Mouse (Mus musculus): ENCODE measurements around the gene Slc35f6. TPM values are rescaled to one million over a fixed set of nuclear protein-coding genes. Genes with fewer than 3 reads are reported as not detected.

Slc35f6 gene
- polyA plus RNA-seq, 1 experiment from 2014 or later = 28.7 TPM

GRCm38 (mm10) chr5:30655042-30655441 lies 7.3 kb downstream of the Slc35f6 start:
- DNase-seq (ENCODE audit: low spot score) = no peak

GRCm38 (mm10) chr5:30655526-30656195 lies 7.9 kb downstream of the Slc35f6 start:
- H3K4me1 ChIP-seq (ENCODE audit: control insufficient read depth, insufficient read depth, low read length) = no peaks in the 10 kb centered on the region
- no peak overlapping the region for H3K4me3 ChIP-seq (ENCODE audit: low read depth, low read length)
- H3K9me3 ChIP-seq (ENCODE audit: control insufficient read depth, low read length) = no peaks in the 10 kb centered on the region
- WGBS = 93% methylated on average over 6 of the region's 6 CpGs
- H3K27ac ChIP-seq (ENCODE audit: low read depth, low read length) = no peak overlapping the region
- H3K4me2 ChIP-seq (ENCODE audit: low read depth) = no peak overlapping the region
- peaks cover 4% of the 10 kb centered on the region for H3K36me3 ChIP-seq (ENCODE audit: control insufficient read depth, insufficient read depth, low read length)
- ATAC-seq (ENCODE audit: insufficient read depth, low FRiP score, low TSS enrichment) (no peak), DNase-seq (ENCODE audit: low spot score) (no peak)
- H3K9ac ChIP-seq (ENCODE audit: low read length) = no peak overlapping the region
- H3K27me3 ChIP-seq (ENCODE audit: control insufficient read depth, insufficient read depth, low read length) = no peaks in the 10 kb centered on the region

More at GRCm38 (mm10) chr5:30655042-30655441, 7.3 kb downstream of the Slc35f6 start:
- H3K9ac ChIP-seq (ENCODE audit: low read length) = no peak overlapping the region
- H3K9me3 ChIP-seq (ENCODE audit: control insufficient read depth, low read length) = no peaks in the 10 kb centered on the region
- no peak for ATAC-seq (ENCODE audit: insufficient read depth, low FRiP score, low TSS enrichment)
- WGBS = 89% methylated on average over 8 of the region's 8 CpGs
- peaks cover 4% of the 10 kb centered on the region for H3K36me3 ChIP-seq (ENCODE audit: control insufficient read depth, insufficient read depth, low read length)
- H3K27me3 ChIP-seq (ENCODE audit: control insufficient read depth, insufficient read depth, low read length) = no peaks in the 10 kb centered on the region
- no peaks in the 10 kb centered on the region for H3K4me1 ChIP-seq (ENCODE audit: control insufficient read depth, insufficient read depth, low read length)
- no peak overlapping the region for H3K4me2 ChIP-seq (ENCODE audit: low read depth)
- no peak overlapping the region for H3K27ac ChIP-seq (ENCODE audit: low read depth, low read length)
- no peak overlapping the region for H3K4me3 ChIP-seq (ENCODE audit: low read depth, low read length)

GRCm38 (mm10) chr5:30659042-30659441 lies 11.3 kb downstream of the Slc35f6 start:
- H3K27me3 ChIP-seq (ENCODE audit: control insufficient read depth, insufficient read depth, low read length) = no peaks in the 10 kb centered on the region
- peaks cover 4% of the 10 kb centered on the region for H3K36me3 ChIP-seq (ENCODE audit: control insufficient read depth, insufficient read depth, low read length)
- ATAC-seq (ENCODE audit: insufficient read depth, low FRiP score, low TSS enrichment) (no peak), DNase-seq (ENCODE audit: low spot score) (no peak)
- H3K9me3 ChIP-seq (ENCODE audit: control insufficient read depth, low read length) = no peaks in the 10 kb centered on the region
- H3K27ac ChIP-seq (ENCODE audit: low read depth, low read length) = no peak overlapping the region
- H3K4me2 ChIP-seq (ENCODE audit: low read depth) = no peak overlapping the region
- H3K4me3 ChIP-seq (ENCODE audit: low read depth, low read length) = no peak overlapping the region
- WGBS = 83% methylated on average over 4 of the region's 4 CpGs
- H3K4me1 ChIP-seq (ENCODE audit: control insufficient read depth, insufficient read depth, low read length) = no peaks in the 10 kb centered on the region
- no peak overlapping the region for H3K9ac ChIP-seq (ENCODE audit: low read length)

- Histone ChIP-seq H3K4me3 (ENCODE audit: low read depth, low read length) (no peak overlapping the region), H3K9ac (ENCODE audit: low read length) (no peak overlapping the region), H3K36me3 (ENCODE audit: control insufficient read depth, insufficient read depth, low read length) (peaks cover 4% of the 10 kb centered on the region), H3K4me1 (ENCODE audit: control insufficient read depth, insufficient read depth, low read length) (no peaks in the 10 kb centered on the region), H3K27ac (ENCODE audit: low read depth, low read length) (no peak overlapping the region), H3K4me2 (ENCODE audit: low read depth) (no peak overlapping the region), H3K9me3 (ENCODE audit: control insufficient read depth, low read length) (no peaks in the 10 kb centered on the region), H3K27me3 (ENCODE audit: control insufficient read depth, insufficient read depth, low read length) (no peaks in the 10 kb centered on the region)
- ATAC-seq (ENCODE audit: insufficient read depth, low FRiP score, low TSS enrichment) = no peak
- WGBS = 95% methylated on average over 1 of the region's 1 CpGs
- DNase-seq (ENCODE audit: low spot score) = no peak
Observed at GRCm38 (mm10) chr5:30660278-30660677, 12.5 kb downstream of the Slc35f6 start.

GRCm38 (mm10) chr5:30660813-30661212 lies 13.1 kb downstream of the Slc35f6 start:
- H3K36me3 ChIP-seq (ENCODE audit: control insufficient read depth, insufficient read depth, low read length) = peaks cover 4% of the 10 kb centered on the region
- H3K4me2 ChIP-seq (ENCODE audit: low read depth) = no peak overlapping the region
- WGBS = 96% methylated on average over 5 of the region's 5 CpGs
- ATAC-seq (ENCODE audit: insufficient read depth, low FRiP score, low TSS enrichment) (no peak), DNase-seq (ENCODE audit: low spot score) (no peak)
- H3K4me3 ChIP-seq (ENCODE audit: low read depth, low read length) = no peak overlapping the region
- H3K9ac ChIP-seq (ENCODE audit: low read length) = no peak overlapping the region
- H3K27me3 ChIP-seq (ENCODE audit: control insufficient read depth, insufficient read depth, low read length) = no peaks in the 10 kb centered on the region
- H3K27ac ChIP-seq (ENCODE audit: low read depth, low read length) = no peak overlapping the region
- H3K9me3 ChIP-seq (ENCODE audit: control insufficient read depth, low read length) = no peaks in the 10 kb centered on the region
- no peaks in the 10 kb centered on the region for H3K4me1 ChIP-seq (ENCODE audit: control insufficient read depth, insufficient read depth, low read length)

GRCm38 (mm10) chr5:30665360-30665759 lies 17.6 kb downstream of the Slc35f6 start:
- whole genome bisulfite sequencing = 93% methylated on average over 9 of the region's 9 CpGs
- ATAC-seq (ENCODE audit: insufficient read depth, low FRiP score, low TSS enrichment) (no peak), DNase-seq (ENCODE audit: low spot score) (no peak)
- Histone ChIP-seq H3K4me2 (ENCODE audit: low read depth) (no peak overlapping the region), H3K9me3 (ENCODE audit: control insufficient read depth, low read length) (no peaks in the 10 kb centered on the region), H3K36me3 (ENCODE audit: control insufficient read depth, insufficient read depth, low read length) (peaks cover 2% of the 10 kb centered on the region; the same call in 1 of the 2 replicates), H3K27me3 (ENCODE audit: control insufficient read depth, insufficient read depth, low read length) (no peaks in the 10 kb centered on the region), H3K4me1 (ENCODE audit: control insufficient read depth, insufficient read depth, low read length) (peaks cover 3% of the 10 kb centered on the region; the same call in 1 of the 2 replicates), H3K9ac (ENCODE audit: low read length) (no peak overlapping the region), H3K27ac (ENCODE audit: low read depth, low read length) (no peak overlapping the region), H3K4me3 (ENCODE audit: low read depth, low read length) (no peak overlapping the region)

GRCm38 (mm10) chr5:30665968-30666367 lies 18.2 kb downstream of the Slc35f6 start:
- Histone ChIP-seq H3K9ac (ENCODE audit: low read length) (peak overlapping the region; percentile 51), H3K27me3 (ENCODE audit: control insufficient read depth, insufficient read depth, low read length) (no peaks in the 10 kb centered on the region), H3K4me2 (ENCODE audit: low read depth) (peak overlapping the region; percentile 59), H3K36me3 (ENCODE audit: control insufficient read depth, insufficient read depth, low read length) (peaks cover 2% of the 10 kb centered on the region; the same call in 1 of the 2 replicates), H3K4me3 (ENCODE audit: low read depth, low read length) (peak overlapping the region; percentile 85), H3K9me3 (ENCODE audit: control insufficient read depth, low read length) (no peaks in the 10 kb centered on the region), H3K27ac (ENCODE audit: low read depth, low read length) (no peak overlapping the region), H3K4me1 (ENCODE audit: control insufficient read depth, insufficient read depth, low read length) (peaks cover 3% of the 10 kb centered on the region; the same call in 1 of the 2 replicates)
- 74% methylated on average over 6 of the region's 6 CpGs for WGBS
- DNase-seq (ENCODE audit: low spot score) (no peak), ATAC-seq (ENCODE audit: insufficient read depth, low FRiP score, low TSS enrichment) (no peak)

- WGBS = under 1% methylated on average over 40 of the region's 40 CpGs
- H3K9ac ChIP-seq (ENCODE audit: low read length) = peak within 1 kb of the TSS; percentile 87
- H3K9me3 ChIP-seq (ENCODE audit: control insufficient read depth, low read length) = no peaks in the 10 kb centered on the region
- H3K4me3 ChIP-seq (ENCODE audit: low read depth, low read length) = peak within 1 kb of the TSS; percentile 85
- peak; percentile 86 for DNase-seq (ENCODE audit: low spot score)
- peak within 1 kb of the TSS; percentile 62 for H3K4me2 ChIP-seq (ENCODE audit: low read depth)
- peaks cover 3% of the 10 kb centered on the region; the same call in 1 of the 2 replicates for H3K4me1 ChIP-seq (ENCODE audit: control insufficient read depth, insufficient read depth, low read length)
- H3K36me3 ChIP-seq (ENCODE audit: control insufficient read depth, insufficient read depth, low read length) = peaks cover 2% of the 10 kb centered on the region; the same call in 1 of the 2 replicates
- peak; percentile 95 for ATAC-seq (ENCODE audit: insufficient read depth, low FRiP score, low TSS enrichment)
- H3K27ac ChIP-seq (ENCODE audit: low read depth, low read length) = no peak within 1 kb of the TSS; the same call in 1 of the 2 replicates
- H3K27me3 ChIP-seq (ENCODE audit: control insufficient read depth, insufficient read depth, low read length) = no peaks in the 10 kb centered on the region
Observed at GRCm38 (mm10) chr5:30666391-30667195, 18.9 kb downstream of the Slc35f6 start, which contains the start of gene Cenpa. Cenpa (plus strand) TSS chr5:30666777.

All from neural tube, embryonic 11.5 days (tissue).